Mouse (Mus musculus) E14TG2a.4 (cell line): ENCODE results near the gene Txlna.
A peak's percentile ranks its signal among the peaks of the same experiment; 100 is the strongest.

ENCODE experiments used
- CTCF ChIP-seq: conservative IDR thresholded peaks from 2 replicates; pipeline ENCODE4 v1.5.1; 2014; ENCODE audit warnings: low read length
- POU5F1 ChIP-seq: IDR thresholded peaks from 2 replicates; pipeline ENCODE4 v1.6.1; 2014; ENCODE audit warnings: low read length, borderline replicate concordance

DNA sequence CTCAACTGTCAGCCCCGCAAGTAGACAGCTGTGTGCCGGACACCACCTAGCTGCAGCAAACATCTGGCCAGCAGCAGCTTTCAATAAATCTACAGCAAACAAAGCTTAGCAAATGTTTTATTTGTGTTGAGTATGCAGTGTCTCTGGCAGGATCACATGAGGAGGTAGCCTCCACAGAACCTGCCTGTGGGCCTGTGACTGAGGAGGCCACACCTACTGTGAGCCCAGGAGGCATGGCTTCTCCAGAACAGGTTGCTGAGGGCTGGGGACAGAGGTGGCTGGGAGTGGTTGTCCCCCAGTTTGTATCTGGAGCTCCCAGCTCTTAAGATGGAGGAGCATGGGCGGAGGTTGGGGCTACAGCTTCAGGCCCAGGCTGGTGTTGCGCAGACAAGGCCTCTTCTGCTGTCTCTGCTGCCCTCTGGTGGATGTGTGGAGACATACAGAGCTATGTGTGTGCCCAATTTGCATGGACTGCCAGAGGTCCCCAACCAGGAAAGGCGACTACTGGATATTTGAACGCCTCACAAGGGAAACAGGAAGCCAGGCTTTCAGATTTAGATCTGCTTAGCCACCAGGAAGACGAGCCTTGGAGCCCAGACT is 32.3 kb downstream of the Txlna start:
- TF ChIP-seq CTCF (peak; percentile 53), POU5F1 (no peak)
